Mouse (Mus musculus) neural tube, embryonic 15.5 days (tissue): ENCODE measurements at regions not wholly inside any gene's neighbourhood (a gene's known extent, or its start where the extent isn't known, plus 50 kb on each side); places are given as distances from the start of the nearest gene placed in this dataset.

Experiments
- ATAC-seq: fragments of 200-750 bp; cut with Nextera tagmentation; 2 replicates; pipeline ENCODE4 v1.8.0; 2017; ENCODE audit warnings: mild to moderate bottlenecking, moderate TSS enrichment, moderate library complexity; ENCODE audit not compliant: low FRiP score
- H3K27ac ChIP-seq: fragments of 300-500 bp; sonication (generic); replicated peaks from 2 replicates; pipeline ENCODE4 v1.5.1; 2015; ENCODE audit warnings: mild to moderate bottlenecking, inconsistent platforms
- H3K27me3 ChIP-seq: fragments of 300-500 bp; sonication (generic); replicated peaks from 2 replicates; pipeline ENCODE4 v1.6.1; 2015; ENCODE audit warnings: inconsistent platforms
- H3K36me3 ChIP-seq: fragments of 300-500 bp; sonication (generic); 2 replicates; pipeline ENCODE4 v1.6.1; 2015; ENCODE audit warnings: inconsistent platforms
- H3K4me1 ChIP-seq: fragments of 300-500 bp; sonication (generic); 2 replicates; pipeline ENCODE4 v1.6.1; 2015; ENCODE audit warnings: inconsistent platforms
- H3K4me2 ChIP-seq: fragments of 300-500 bp; sonication (generic); 2 replicates; pipeline ENCODE4 v1.6.1; 2015; ENCODE audit warnings: inconsistent platforms, mild to moderate bottlenecking, moderate library complexity
- H3K4me3 ChIP-seq: fragments of 300-500 bp; sonication (generic); replicated peaks from 2 replicates; pipeline ENCODE4 v1.5.1; 2015; ENCODE audit warnings: mild to moderate bottlenecking, inconsistent platforms
- H3K9ac ChIP-seq: fragments of 300-500 bp; sonication (generic); replicated peaks from 2 replicates; pipeline ENCODE4 v1.6.1; 2015; ENCODE audit warnings: mild to moderate bottlenecking, inconsistent platforms
- H3K9me3 ChIP-seq: fragments of 300-500 bp; sonication (generic); replicated peaks from 2 replicates; pipeline ENCODE4 v1.6.1; 2016; ENCODE audit warnings: inconsistent platforms
- WGBS: fragments of 180-500 bp; shearing (Covaris S2); methylation state at CpG from one replicate; pipeline ENCODE4 v1.1.7; 2015; ENCODE audit warnings: mixed read lengths; 5-methylcytosine and 5-hydroxymethylcytosine counted together

DNA sequence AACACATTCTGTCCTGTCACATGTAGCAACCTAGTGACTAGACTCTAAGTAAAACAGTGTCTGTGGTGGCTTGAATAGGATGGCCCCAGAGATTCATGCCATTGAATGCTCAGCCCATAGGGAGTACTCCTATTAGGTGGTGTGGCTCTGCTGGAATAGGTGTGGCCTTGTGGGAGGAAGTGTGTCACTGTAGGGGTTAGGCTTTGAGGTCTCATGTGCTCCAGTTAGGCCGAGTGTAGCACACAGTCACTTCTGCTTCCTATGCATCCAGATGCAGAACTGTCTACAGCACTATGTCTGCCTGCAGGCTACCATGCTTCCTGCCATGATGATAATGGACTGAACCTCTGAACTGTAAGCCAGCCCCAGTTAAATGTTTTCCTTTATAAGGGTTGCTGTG, 144.5 kb upstream of the Fbxo11 start:
- WGBS, result 88% methylated on average over 1 of the region's 1 CpGs
- Histone ChIP-seq H3K4me1 (no peaks in the 10 kb centered on the region), H3K27me3 (no peaks in the 10 kb centered on the region), H3K36me3 (no peaks in the 10 kb centered on the region), H3K27ac (no peak overlapping the region), H3K9ac (no peak overlapping the region), H3K9me3 (no peaks in the 10 kb centered on the region), H3K4me2 (no peak overlapping the region), H3K4me3 (no peak overlapping the region)
- ATAC-seq, result no peak

DNA sequence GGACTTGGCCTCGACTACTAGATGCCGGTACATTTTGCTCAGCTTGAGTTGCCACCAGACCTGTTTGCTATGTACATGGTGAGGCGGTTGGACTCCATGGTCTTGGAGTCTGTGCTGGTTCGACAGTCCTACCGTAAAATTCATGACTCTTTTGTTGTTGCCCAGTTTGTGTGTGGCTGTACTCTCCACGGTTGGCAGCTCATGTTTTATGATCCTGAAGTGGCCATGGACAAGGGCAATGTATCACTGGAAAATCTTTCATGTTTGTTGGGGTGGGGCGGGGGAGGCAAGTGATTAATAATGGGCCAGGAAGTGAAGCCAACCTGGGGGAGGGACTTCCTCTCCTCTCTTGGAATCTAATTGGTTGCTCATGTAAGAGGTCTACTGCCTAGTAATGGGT, 147.0 kb upstream of the Fbxo11 start:
- no peak overlapping the region for H3K4me3 ChIP-seq
- ATAC-seq, result no peak
- no peak overlapping the region for H3K9ac ChIP-seq
- 70% methylated on average over 7 of the region's 7 CpGs for WGBS
- H3K9me3 ChIP-seq, result no peaks in the 10 kb centered on the region
- H3K4me1 ChIP-seq, result no peaks in the 10 kb centered on the region
- no peak overlapping the region for H3K27ac ChIP-seq
- H3K36me3 ChIP-seq, result no peaks in the 10 kb centered on the region
- H3K27me3 ChIP-seq, result no peaks in the 10 kb centered on the region
- H3K4me2 ChIP-seq, result no peak overlapping the region

DNA sequence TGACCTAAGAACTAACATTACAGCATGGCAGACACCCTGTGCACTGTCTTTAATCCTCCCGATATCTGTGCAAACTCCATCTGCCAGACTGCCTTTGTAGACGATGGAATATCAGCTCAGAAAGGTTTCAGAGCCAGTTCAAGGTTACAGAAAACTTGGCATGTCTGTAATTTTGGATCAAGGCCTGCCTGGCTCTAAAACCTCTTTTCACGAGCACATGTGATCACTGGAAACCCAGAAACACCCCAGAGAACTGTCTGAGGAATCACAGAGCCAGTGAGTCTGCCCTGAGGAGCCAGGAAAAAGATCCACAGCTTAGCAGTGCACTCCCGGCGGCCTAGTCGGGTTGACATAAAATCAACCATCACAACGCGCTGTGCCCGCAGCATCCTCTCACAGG, 149.7 kb upstream of the Fbxo11 start:
- no peak overlapping the region for H3K4me2 ChIP-seq
- H3K27me3 ChIP-seq, result no peaks in the 10 kb centered on the region
- no peaks in the 10 kb centered on the region for H3K4me1 ChIP-seq
- H3K9ac ChIP-seq, result no peak overlapping the region
- H3K4me3 ChIP-seq, result no peak overlapping the region
- no peak overlapping the region for H3K27ac ChIP-seq
- no peak for ATAC-seq
- 74% methylated on average over 9 of the region's 9 CpGs for WGBS
- H3K36me3 ChIP-seq, result no peaks in the 10 kb centered on the region
- no peaks in the 10 kb centered on the region for H3K9me3 ChIP-seq

DNA sequence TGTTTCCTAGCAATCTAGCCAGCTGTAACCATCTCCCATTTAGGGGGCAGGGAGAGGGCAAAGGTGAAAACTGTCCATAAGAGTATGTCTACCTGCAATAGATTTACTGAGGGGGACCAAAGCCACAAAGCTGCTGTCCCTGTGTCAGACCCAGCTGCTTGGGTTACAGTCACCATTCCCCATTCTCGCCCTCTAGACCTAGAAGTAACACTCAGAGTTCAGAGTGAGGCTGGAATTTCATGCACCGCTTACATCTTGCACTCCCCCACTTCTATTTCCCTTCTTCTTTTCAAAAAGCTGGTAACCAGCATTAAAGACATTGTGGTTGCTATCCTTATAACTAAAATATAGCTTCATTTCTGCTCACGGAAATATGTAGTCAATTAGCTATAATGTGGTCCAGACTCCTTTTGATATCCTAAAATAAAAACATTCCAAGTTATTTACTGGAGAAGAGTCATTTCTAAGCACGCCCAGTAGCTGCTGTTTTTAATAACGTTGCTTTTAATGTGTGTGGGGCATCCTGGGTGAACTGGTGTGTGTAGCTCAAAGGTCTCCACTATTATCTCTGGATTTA, 157.4 kb upstream of the Fbxo11 start:
- Histone ChIP-seq H3K4me1 (no peaks in the 10 kb centered on the region), H3K27me3 (no peaks in the 10 kb centered on the region), H3K9me3 (peaks cover 3% of the 10 kb centered on the region; the same call in 1 of the 2 replicates), H3K36me3 (no peaks in the 10 kb centered on the region), H3K9ac (no peak overlapping the region), H3K27ac (no peak overlapping the region), H3K4me2 (no peak overlapping the region), H3K4me3 (no peak overlapping the region)
- ATAC-seq, result no peak
- 82% methylated on average over 5 of the region's 5 CpGs for WGBS

DNA sequence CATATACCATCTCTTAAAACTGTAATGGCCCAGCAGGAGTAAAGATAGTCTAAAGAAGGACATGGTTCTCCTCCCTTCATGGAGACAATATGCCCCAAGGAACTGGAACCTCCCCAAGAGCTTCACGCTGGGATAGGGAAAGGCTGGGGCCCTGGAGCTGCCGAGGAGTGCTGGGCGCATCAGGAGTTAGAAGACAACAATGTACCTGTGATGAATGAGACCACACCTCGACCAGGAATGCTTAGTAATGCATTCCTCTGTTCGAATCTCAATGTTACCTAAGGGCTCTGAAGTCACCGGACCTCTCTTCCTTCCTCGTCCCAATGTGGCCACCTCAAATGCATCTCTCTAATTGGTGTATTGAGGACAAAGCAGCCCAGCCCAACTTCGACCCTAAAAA, 175.4 kb upstream of the Fbxo11 start:
- H3K27me3 ChIP-seq, result no peaks in the 10 kb centered on the region
- no peak overlapping the region for H3K4me2 ChIP-seq
- H3K9ac ChIP-seq, result no peak overlapping the region
- WGBS, result 82% methylated on average over 8 of the region's 8 CpGs
- H3K36me3 ChIP-seq, result no peaks in the 10 kb centered on the region
- no peaks in the 10 kb centered on the region for H3K4me1 ChIP-seq
- ATAC-seq, result no peak
- no peak overlapping the region for H3K27ac ChIP-seq
- H3K9me3 ChIP-seq, result no peaks in the 10 kb centered on the region
- H3K4me3 ChIP-seq, result no peak overlapping the region

DNA sequence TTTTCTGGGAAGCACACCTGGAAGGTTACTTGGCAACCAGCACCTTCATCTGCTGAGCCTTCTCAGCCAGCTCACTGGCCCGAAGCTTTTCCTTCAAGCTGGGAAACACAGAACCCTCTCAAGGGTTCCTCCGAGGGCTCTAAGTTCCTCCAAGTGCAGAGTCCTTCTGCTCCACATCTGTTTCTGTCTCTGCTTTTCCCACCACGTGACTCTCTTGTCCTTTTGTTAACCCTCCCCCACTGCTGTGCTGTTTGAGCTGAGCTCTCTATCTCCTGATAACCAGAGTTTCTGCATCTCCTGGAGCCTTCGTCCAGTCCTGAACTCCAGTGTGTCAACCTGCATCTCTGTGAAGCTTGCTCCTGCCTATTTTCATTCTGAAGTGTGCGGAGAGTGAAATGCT, 183.5 kb upstream of the Fbxo11 start:
- Histone ChIP-seq H3K4me2 (no peak overlapping the region), H3K36me3 (no peaks in the 10 kb centered on the region), H3K27ac (no peak overlapping the region), H3K4me1 (peaks cover 6% of the 10 kb centered on the region; the same call in 1 of the 2 replicates), H3K27me3 (no peaks in the 10 kb centered on the region), H3K9me3 (no peaks in the 10 kb centered on the region), H3K4me3 (no peak overlapping the region), H3K9ac (no peak overlapping the region)
- WGBS, result 72% methylated on average over 5 of the region's 5 CpGs
- ATAC-seq, result no peak

DNA sequence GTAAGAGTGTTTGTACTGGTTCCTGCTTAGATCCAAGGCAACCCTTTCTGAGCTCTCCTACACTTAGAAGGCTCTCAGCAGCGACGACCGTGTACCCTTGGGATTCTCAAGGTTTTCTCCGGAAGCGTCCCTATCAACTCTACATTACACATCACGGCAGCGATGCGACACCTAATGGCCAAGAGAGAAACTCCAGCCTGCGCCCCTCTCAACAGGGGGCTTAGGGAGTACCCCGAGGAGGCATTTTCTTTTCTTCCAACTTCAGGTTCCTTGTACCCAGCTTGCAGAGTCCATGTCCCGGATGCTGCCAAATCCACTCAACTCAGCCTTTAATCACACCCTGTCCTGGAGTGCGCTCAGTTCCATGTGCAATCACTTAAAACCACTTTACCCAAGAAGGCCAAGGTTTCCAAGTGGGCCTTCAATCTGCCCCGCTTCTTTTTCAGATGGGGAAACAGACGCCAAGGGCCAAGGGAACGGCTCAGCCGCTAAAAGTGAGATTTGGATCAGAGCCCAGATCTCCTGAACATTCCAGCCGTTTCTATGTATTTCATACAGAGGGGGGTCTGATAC, 186.9 kb upstream of the Fbxo11 start:
- WGBS, result 16% methylated on average over 17 of the region's 17 CpGs
- 0 out of 2 replicates have a peak, but pooled peaks have one; percentile 25 for ATAC-seq
- no peaks in the 10 kb centered on the region for H3K27me3 ChIP-seq
- H3K9me3 ChIP-seq, result no peaks in the 10 kb centered on the region
- peaks cover 14% of the 10 kb centered on the region for H3K4me1 ChIP-seq
- H3K36me3 ChIP-seq, result no peaks in the 10 kb centered on the region
- peak overlapping the region; percentile 25; the same call in 1 of the 2 replicates for H3K4me3 ChIP-seq
- H3K27ac ChIP-seq, result no peak overlapping the region
- H3K4me2 ChIP-seq, result peak overlapping the region; percentile 53
- H3K9ac ChIP-seq, result 0 out of 2 replicates have a peak overlapping the region, but pooled peaks have one; percentile 30

DNA sequence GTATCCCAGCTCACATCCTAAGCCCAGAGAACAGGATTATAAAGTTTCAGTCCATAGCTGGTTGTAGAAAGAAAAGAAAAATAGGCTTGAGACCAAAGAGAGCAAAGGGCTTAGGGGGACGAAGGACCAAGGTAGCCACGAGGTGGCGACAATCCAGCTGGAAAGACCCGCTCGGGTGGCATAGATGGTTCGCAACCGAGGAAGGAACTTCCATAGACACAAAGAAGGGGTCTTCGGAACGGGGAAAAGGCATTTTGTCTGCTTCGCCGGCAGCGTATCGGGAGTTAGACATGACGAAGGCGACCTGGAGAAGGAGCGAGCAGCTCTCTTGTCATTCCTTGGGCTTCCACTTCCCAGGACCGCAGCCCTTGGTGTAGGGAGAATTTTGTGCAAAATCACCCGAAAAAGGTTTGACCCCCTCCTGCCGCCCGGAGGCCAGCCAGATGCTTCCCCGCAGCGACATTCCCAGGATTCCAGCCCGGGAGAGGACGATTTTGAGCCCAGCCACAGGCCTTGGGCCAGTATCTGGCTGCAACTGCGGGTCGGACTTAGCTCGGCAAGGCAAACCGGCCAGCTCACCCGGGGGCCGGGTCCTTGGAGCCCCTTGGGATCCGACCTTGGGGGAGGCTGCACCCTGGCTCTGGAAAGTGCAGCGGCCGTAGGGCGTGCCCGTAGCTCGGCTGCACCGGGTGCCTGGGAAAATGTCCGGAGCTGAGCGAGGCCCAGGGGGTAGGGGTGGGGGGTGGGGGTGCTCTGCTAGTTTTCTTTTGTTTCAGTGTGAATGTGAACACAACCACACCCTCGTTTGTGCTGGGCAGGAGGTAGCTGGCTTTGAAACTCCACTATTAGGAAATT, 184.5 kb upstream of the Foxn2 start:
- peak; percentile 89 for ATAC-seq

DNA sequence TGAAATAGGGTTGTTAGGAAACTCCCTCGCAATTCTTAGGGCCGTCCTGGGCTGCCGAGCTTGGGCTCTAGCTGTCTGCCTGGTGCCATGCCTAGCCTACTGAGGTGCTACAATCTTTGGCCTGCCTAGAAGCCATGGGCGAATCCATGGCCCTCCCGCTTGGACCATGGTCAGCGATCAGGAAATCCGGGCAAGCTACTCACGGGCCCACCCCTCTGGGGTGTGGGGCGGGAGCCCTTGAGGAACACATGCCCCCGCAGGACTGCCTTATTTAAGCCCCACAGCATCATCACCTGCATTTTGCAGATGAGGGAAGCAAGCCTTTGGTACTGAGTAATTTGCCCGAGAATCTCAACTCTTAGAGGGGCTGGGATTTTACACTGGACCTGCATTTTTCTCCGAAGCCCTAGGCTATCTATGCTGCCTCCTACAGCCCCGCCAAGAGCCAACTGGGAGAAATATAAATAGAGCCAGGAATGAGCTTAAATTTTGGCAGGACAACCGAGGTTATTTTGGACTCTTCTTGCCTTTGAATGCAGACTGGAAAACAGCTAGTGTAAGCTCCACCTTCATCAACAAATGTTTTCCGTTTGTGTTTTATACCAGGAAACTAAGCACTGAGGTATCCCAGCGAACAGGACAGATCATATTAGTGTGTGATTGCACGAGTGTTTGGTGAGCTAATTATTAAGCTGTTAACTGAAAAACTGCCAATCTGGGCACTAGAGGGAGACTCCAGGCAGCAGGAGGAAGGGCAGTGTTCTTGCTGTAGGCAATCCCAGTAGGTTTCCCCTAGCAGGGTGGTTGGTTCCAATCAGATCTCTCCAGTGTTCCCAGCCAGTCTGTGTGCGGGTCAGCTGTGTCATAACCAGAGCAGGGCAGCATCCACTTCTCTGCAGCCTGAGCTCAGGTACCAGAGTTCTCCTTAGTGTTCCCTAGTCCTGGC, 183.6 kb upstream of the Foxn2 start:
- Histone ChIP-seq H3K9me3 (no peaks in the 10 kb centered on the region), H3K27ac (peak overlapping the region; percentile 96), H3K4me1 (peaks cover 13% of the 10 kb centered on the region), H3K4me2 (peak overlapping the region; percentile 90), H3K27me3 (no peaks in the 10 kb centered on the region), H3K36me3 (no peaks in the 10 kb centered on the region), H3K9ac (peak overlapping the region; percentile 89), H3K4me3 (peak overlapping the region; percentile 62)
- WGBS, result under 1% methylated on average over 18 of the region's 18 CpGs
- ATAC-seq, result peak; percentile 69

More for the DNA sequence above, 184.5 kb upstream of the Foxn2 start:
- H3K27me3 ChIP-seq, result no peaks in the 10 kb centered on the region
- H3K9ac ChIP-seq, result peak overlapping the region; percentile 89
- H3K4me3 ChIP-seq, result peak overlapping the region; percentile 62
- H3K9me3 ChIP-seq, result no peaks in the 10 kb centered on the region
- WGBS, result under 1% methylated on average over 40 of the region's 40 CpGs
- peaks cover 19% of the 10 kb centered on the region for H3K4me1 ChIP-seq
- H3K4me2 ChIP-seq, result peak overlapping the region; percentile 90
- H3K27ac ChIP-seq, result peak overlapping the region; percentile 96
- H3K36me3 ChIP-seq, result no peaks in the 10 kb centered on the region

DNA sequence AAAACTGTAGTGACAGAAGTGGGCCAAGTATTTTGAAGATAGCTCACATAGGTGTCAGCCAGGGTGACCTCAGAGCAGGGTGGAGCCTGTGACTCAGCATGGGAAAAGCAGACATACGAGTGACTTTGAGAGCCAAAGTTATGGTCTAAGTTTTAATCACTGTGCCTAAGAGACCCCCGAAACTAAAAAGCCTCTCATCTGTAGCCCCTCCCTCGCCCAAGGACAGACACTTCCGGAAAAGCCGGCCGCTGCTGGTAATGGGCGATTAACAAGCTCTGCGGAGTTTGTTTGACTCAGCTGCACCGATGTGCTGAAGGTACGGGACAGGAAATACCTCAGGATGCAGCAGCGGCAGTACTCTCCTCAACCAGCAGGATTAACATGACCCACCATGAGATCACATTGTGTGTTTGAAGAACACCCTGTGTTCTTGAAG, 182.1 kb upstream of the Foxn2 start:
- H3K27me3 ChIP-seq, result no peaks in the 10 kb centered on the region
- no peaks in the 10 kb centered on the region for H3K9me3 ChIP-seq
- H3K27ac ChIP-seq, result no peak overlapping the region
- WGBS, result 84% methylated on average over 11 of the region's 11 CpGs
- no peak overlapping the region for H3K4me2 ChIP-seq
- ATAC-seq, result no peak
- H3K4me1 ChIP-seq, result peaks cover 13% of the 10 kb centered on the region
- no peak overlapping the region for H3K9ac ChIP-seq
- H3K4me3 ChIP-seq, result no peak overlapping the region
- H3K36me3 ChIP-seq, result no peaks in the 10 kb centered on the region

DNA sequence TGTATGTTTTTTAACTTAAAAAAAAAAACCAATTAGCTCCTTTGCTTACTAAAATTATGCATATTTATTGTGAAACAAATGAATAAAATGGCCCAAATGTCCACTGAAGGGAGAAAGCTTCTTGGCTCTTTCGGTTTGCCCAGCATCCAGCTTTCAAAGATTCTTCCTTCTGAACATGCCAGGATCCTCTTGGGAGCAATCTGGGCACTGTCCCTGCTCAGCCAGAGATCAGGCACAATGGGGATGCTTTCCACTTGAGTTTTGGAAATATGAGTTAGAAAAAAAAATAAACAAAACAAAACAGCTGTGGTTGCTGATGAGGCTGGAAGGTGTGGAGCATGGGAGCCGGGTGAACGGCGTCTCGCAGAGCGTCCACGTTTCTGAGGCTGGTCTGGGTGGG, 180.3 kb upstream of the Foxn2 start:
- Histone ChIP-seq H3K27ac (no peak overlapping the region), H3K9ac (no peak overlapping the region), H3K4me3 (no peak overlapping the region), H3K9me3 (no peaks in the 10 kb centered on the region), H3K36me3 (no peaks in the 10 kb centered on the region), H3K27me3 (no peaks in the 10 kb centered on the region), H3K4me1 (peaks cover 13% of the 10 kb centered on the region), H3K4me2 (no peak overlapping the region)
- ATAC-seq, result no peak
- WGBS, result 93% methylated on average over 7 of the region's 7 CpGs
